Mouse (Mus musculus): ENCODE measurements at regions not wholly inside any gene's neighbourhood (a gene's known extent, or its start where the extent isn't known, plus 50 kb on each side); places are given as distances from the start of the nearest gene placed in this dataset.

GRCm38 (mm10) chr8:100796628-100797027, 1380.4 kb upstream of the Cdh8 start:
- DNase-seq = no peak
- no peaks in the 10 kb centered on the region for H3K4me1 ChIP-seq (ENCODE audit: control insufficient read depth, insufficient read depth, low read length)
- H3K27ac ChIP-seq = no peak overlapping the region
- intact Hi-C loops (cut with DNase I) = no loop called here
- H3K9ac ChIP-seq (ENCODE audit: low read depth, low read length) = no peak overlapping the region
- no peaks in the 10 kb centered on the region for H3K79me2 ChIP-seq (replicated peaks; ENCODE audit: control insufficient read depth, insufficient read depth, low read length)
- no peak for TF ChIP-seq EP300 (IDR thresholded peaks at IDR 0.05; ENCODE audit: insufficient read depth, low read depth, low read length)
- TF ChIP-seq CTCF (IDR thresholded peaks at IDR 0.05) = no peak
- TF ChIP-seq POLR2A (IDR thresholded peaks at IDR 0.05; ENCODE audit: insufficient read depth, low read depth, low read length) = no peak
- no peak overlapping the region for H3K4me3 ChIP-seq
- no peaks in the 10 kb centered on the region for H3K27me3 ChIP-seq (ENCODE audit: control insufficient read depth, insufficient read depth, low read length)
- H3K36me3 ChIP-seq (ENCODE audit: control insufficient read depth, insufficient read depth, low read length) = no peaks in the 10 kb centered on the region
- WGBS = 17% methylated on average over 1 of the region's 1 CpGs

GRCm38 (mm10) chr8:100793951-100794350, 1377.7 kb upstream of the Cdh8 start:
- H3K79me2 ChIP-seq (replicated peaks; ENCODE audit: control insufficient read depth, insufficient read depth, low read length) = no peaks in the 10 kb centered on the region
- intact Hi-C loops (cut with DNase I) = no loop called here
- H3K4me3 ChIP-seq = no peak overlapping the region
- no peak overlapping the region for H3K9ac ChIP-seq (ENCODE audit: low read depth, low read length)
- no peaks in the 10 kb centered on the region for H3K27me3 ChIP-seq (ENCODE audit: control insufficient read depth, insufficient read depth, low read length)
- DNase-seq = no peak
- H3K4me1 ChIP-seq (ENCODE audit: control insufficient read depth, insufficient read depth, low read length) = no peaks in the 10 kb centered on the region
- H3K27ac ChIP-seq = no peak overlapping the region
- H3K36me3 ChIP-seq (ENCODE audit: control insufficient read depth, insufficient read depth, low read length) = no peaks in the 10 kb centered on the region
- WGBS = 71% methylated on average over 7 of the region's 7 CpGs
- TF ChIP-seq CTCF (IDR thresholded peaks at IDR 0.05) = no peak
- TF ChIP-seq POLR2A (IDR thresholded peaks at IDR 0.05; ENCODE audit: insufficient read depth, low read depth, low read length) = no peak
- TF ChIP-seq EP300 (IDR thresholded peaks at IDR 0.05; ENCODE audit: insufficient read depth, low read depth, low read length) = no peak

- no peak overlapping the region for H3K27ac ChIP-seq
- no peak for TF ChIP-seq POLR2A (IDR thresholded peaks at IDR 0.05; ENCODE audit: insufficient read depth, low read depth, low read length)
- TF ChIP-seq CTCF (IDR thresholded peaks at IDR 0.05) = no peak
- no peak for TF ChIP-seq EP300 (IDR thresholded peaks at IDR 0.05; ENCODE audit: insufficient read depth, low read depth, low read length)
- no peak overlapping the region for H3K9ac ChIP-seq (ENCODE audit: low read depth, low read length)
- no peak overlapping the region for H3K4me3 ChIP-seq
- no peaks in the 10 kb centered on the region for H3K27me3 ChIP-seq (ENCODE audit: control insufficient read depth, insufficient read depth, low read length)
- no peaks in the 10 kb centered on the region for H3K79me2 ChIP-seq (replicated peaks; ENCODE audit: control insufficient read depth, insufficient read depth, low read length)
- no peak for DNase-seq
- intact Hi-C loops (cut with DNase I) = no loop called here
- H3K36me3 ChIP-seq (ENCODE audit: control insufficient read depth, insufficient read depth, low read length) = no peaks in the 10 kb centered on the region
- H3K4me1 ChIP-seq (ENCODE audit: control insufficient read depth, insufficient read depth, low read length) = no peaks in the 10 kb centered on the region
- 69% methylated on average over 11 of the region's 11 CpGs for WGBS
Observed at GRCm38 (mm10) chr8:100790592-100791141, 1374.4 kb upstream of the Cdh8 start.

- WGBS = 58% methylated on average over 6 of the region's 6 CpGs
- H3K27me3 ChIP-seq (ENCODE audit: control insufficient read depth, insufficient read depth, low read length) = no peaks in the 10 kb centered on the region
- intact Hi-C loops (cut with DNase I) = no loop called here
- DNase-seq = no peak
- H3K4me1 ChIP-seq (ENCODE audit: control insufficient read depth, insufficient read depth, low read length) = no peaks in the 10 kb centered on the region
- TF ChIP-seq CTCF (IDR thresholded peaks at IDR 0.05) = no peak
- TF ChIP-seq POLR2A (IDR thresholded peaks at IDR 0.05; ENCODE audit: insufficient read depth, low read depth, low read length) = no peak
- TF ChIP-seq EP300 (IDR thresholded peaks at IDR 0.05; ENCODE audit: insufficient read depth, low read depth, low read length) = no peak
- no peaks in the 10 kb centered on the region for H3K36me3 ChIP-seq (ENCODE audit: control insufficient read depth, insufficient read depth, low read length)
- no peak overlapping the region for H3K9ac ChIP-seq (ENCODE audit: low read depth, low read length)
- H3K27ac ChIP-seq = no peak overlapping the region
- H3K79me2 ChIP-seq (replicated peaks; ENCODE audit: control insufficient read depth, insufficient read depth, low read length) = no peaks in the 10 kb centered on the region
- no peak overlapping the region for H3K4me3 ChIP-seq
Observed at GRCm38 (mm10) chr8:100788132-100788531, 1371.9 kb upstream of the Cdh8 start.

GRCm38 (mm10) chr8:100772742-100773370, 1356.6 kb upstream of the Cdh8 start:
- Histone ChIP-seq H3K27me3 (ENCODE audit: control insufficient read depth, insufficient read depth, low read length) (no peaks in the 10 kb centered on the region), H3K27ac (no peak overlapping the region), H3K79me2 (replicated peaks; ENCODE audit: control insufficient read depth, insufficient read depth, low read length) (no peaks in the 10 kb centered on the region), H3K4me1 (ENCODE audit: control insufficient read depth, insufficient read depth, low read length) (no peaks in the 10 kb centered on the region), H3K36me3 (ENCODE audit: control insufficient read depth, insufficient read depth, low read length) (no peaks in the 10 kb centered on the region), H3K9ac (ENCODE audit: low read depth, low read length) (no peak overlapping the region), H3K4me3 (no peak overlapping the region)
- peak in 1 of 2 experiments; percentile 25 for DNase-seq
- TF ChIP-seq POLR2A (IDR thresholded peaks at IDR 0.05; ENCODE audit: insufficient read depth, low read depth, low read length) (no peak), CTCF (IDR thresholded peaks at IDR 0.05) (peak; percentile 69)
- intact Hi-C loops (cut with DNase I) = no loop called here
- 25% methylated on average over 9 of the region's 9 CpGs for WGBS

- no peak overlapping the region for H3K9ac ChIP-seq (ENCODE audit: low read depth, low read length)
- H3K27me3 ChIP-seq (ENCODE audit: control insufficient read depth, insufficient read depth, low read length) = no peaks in the 10 kb centered on the region
- TF ChIP-seq EP300 (IDR thresholded peaks at IDR 0.05; ENCODE audit: insufficient read depth, low read depth, low read length) = no peak
- H3K27ac ChIP-seq = no peak overlapping the region
- no peaks in the 10 kb centered on the region for H3K36me3 ChIP-seq (ENCODE audit: control insufficient read depth, insufficient read depth, low read length)
- H3K4me1 ChIP-seq (ENCODE audit: control insufficient read depth, insufficient read depth, low read length) = no peaks in the 10 kb centered on the region
- no peak for DNase-seq
- intact Hi-C loops (cut with DNase I) = no loop called here
- H3K4me3 ChIP-seq = no peak overlapping the region
- H3K79me2 ChIP-seq (replicated peaks; ENCODE audit: control insufficient read depth, insufficient read depth, low read length) = no peaks in the 10 kb centered on the region
- 68% methylated on average over 4 of the region's 4 CpGs for WGBS
Observed at GRCm38 (mm10) chr8:100769617-100770016, 1353.3 kb upstream of the Cdh8 start.
